Mouse (Mus musculus): ENCODE data around the gene Il6ra. TPM values are rescaled to one million over a fixed set of nuclear protein-coding genes. Genes with fewer than 3 reads are reported as not detected.

Gene Il6ra
- total RNA-seq (2021) = 1 to 10 TPM; 2.4 to 8.7 TPM
- long read RNA-seq, experiment 1, full-length matches to known transcripts = 1 of 1 reads
- long read RNA-seq, experiment 1, partial matches to known transcripts = 0 of 1 reads
- long read RNA-seq, experiment 1, other reads (novel, unspliced or antisense) = 0 of 1 reads
- long read RNA-seq, experiment 2, partial matches to known transcripts = 0 of 1 reads
- long read RNA-seq, experiment 2, other reads (novel, unspliced or antisense) = 0 of 1 reads

GRCm38 (mm10) chr3:89912543-89913391 lies at the start of gene Il6ra:
TSS of gene Il6ra (minus strand) at chr3:89913196.
- peak; percentile 92 for DNase-seq
- intact Hi-C loops (cut with DNase I; ENCODE audit: low total_unique reads) = no loop called here

GRCm38 (mm10) chr3:89962059-89962750 lies 49.2 kb upstream of the Il6ra start:
- intact Hi-C loops (cut with DNase I; ENCODE audit: low total_unique reads) = no loop called here
- DNase-seq = peak; percentile 56

- intact Hi-C loops (cut with DNase I; ENCODE audit: low total_unique reads) = no loop called here
- no peak for DNase-seq
These were observed 48.4 kb upstream of the Il6ra start for GRCm38 (mm10) chr3:89961436-89961835.

- intact Hi-C loops (cut with DNase I; ENCODE audit: low total_unique reads) = no loop called here
- DNase-seq = peak; percentile 94
These were observed 47.5 kb upstream of the Il6ra start for GRCm38 (mm10) chr3:89960469-89960868.

- intact Hi-C loops (cut with DNase I; ENCODE audit: low total_unique reads) = loop anchor here (10.0 kb wide), 1 partner anchor 175 kb away; no protein-coding TSS in a partner anchor
- DNase-seq = no peak
These were observed 46.4 kb upstream of the Il6ra start for GRCm38 (mm10) chr3:89959435-89959834.

GRCm38 (mm10) chr3:89957880-89958279 lies 44.9 kb upstream of the Il6ra start:
- DNase-seq = no peak
- intact Hi-C loops (cut with DNase I; ENCODE audit: low total_unique reads) = loop anchor here (10.0 kb wide), 1 partner anchor 173 kb away; no protein-coding TSS in a partner anchor

GRCm38 (mm10) chr3:89956177-89956971 lies 43.4 kb upstream of the Il6ra start:
- no peak for DNase-seq
- intact Hi-C loops (cut with DNase I; ENCODE audit: low total_unique reads) = loop anchor here (10.0 kb wide), 1 partner anchor 172 kb away; no protein-coding TSS in a partner anchor

GRCm38 (mm10) chr3:89953420-89953819 lies 40.4 kb upstream of the Il6ra start:
- peak; percentile 75 for DNase-seq
- intact Hi-C loops (cut with DNase I; ENCODE audit: low total_unique reads) = loop anchor here (5.0 to 10.0 kb wide), 2 partner anchors 124 to 169 kb away; no protein-coding TSS in a partner anchor

GRCm38 (mm10) chr3:89948655-89949054 lies 35.7 kb upstream of the Il6ra start:
- intact Hi-C loops (cut with DNase I; ENCODE audit: low total_unique reads) = no loop called here
- no peak for DNase-seq

- DNase-seq = no peak
- intact Hi-C loops (cut with DNase I; ENCODE audit: low total_unique reads) = no loop called here
These were observed 35.0 kb upstream of the Il6ra start for GRCm38 (mm10) chr3:89948021-89948420.

- no peak for DNase-seq
- intact Hi-C loops (cut with DNase I; ENCODE audit: low total_unique reads) = no loop called here
These were observed 32.0 kb upstream of the Il6ra start for GRCm38 (mm10) chr3:89945026-89945425.

- intact Hi-C loops (cut with DNase I; ENCODE audit: low total_unique reads) = no loop called here
- DNase-seq = no peak
These were observed 29.9 kb upstream of the Il6ra start for GRCm38 (mm10) chr3:89942894-89943293.

- DNase-seq = no peak
- intact Hi-C loops (cut with DNase I; ENCODE audit: low total_unique reads) = no loop called here
These were observed 23.5 kb upstream of the Il6ra start for GRCm38 (mm10) chr3:89936495-89936894.

- DNase-seq = no peak
- intact Hi-C loops (cut with DNase I; ENCODE audit: low total_unique reads) = no loop called here
These were observed 19.9 kb upstream of the Il6ra start for GRCm38 (mm10) chr3:89932925-89933324.

- no peak for DNase-seq
- intact Hi-C loops (cut with DNase I; ENCODE audit: low total_unique reads) = no loop called here
These were observed 16.0 kb upstream of the Il6ra start for GRCm38 (mm10) chr3:89928956-89929355.

- intact Hi-C loops (cut with DNase I; ENCODE audit: low total_unique reads) = no loop called here
- no peak for DNase-seq
These were observed 13.4 kb upstream of the Il6ra start for GRCm38 (mm10) chr3:89926440-89926839.

- DNase-seq = no peak
- intact Hi-C loops (cut with DNase I; ENCODE audit: low total_unique reads) = no loop called here
These were observed 7.7 kb upstream of the Il6ra start for GRCm38 (mm10) chr3:89920711-89921110.

- intact Hi-C loops (cut with DNase I; ENCODE audit: low total_unique reads) = no loop called here
- no peak for DNase-seq
These were observed 4.4 kb upstream of the Il6ra start for GRCm38 (mm10) chr3:89917408-89917807.

GRCm38 (mm10) chr3:89916622-89917021 lies 3.6 kb upstream of the Il6ra start:
- intact Hi-C loops (cut with DNase I; ENCODE audit: low total_unique reads) = no loop called here
- no peak for DNase-seq
